Mouse (Mus musculus) bone marrow, adult 2 months (tissue): Measurements from ENCODE around the gene Prr5.

Experiments
- CTCF ChIP-seq: fragments of 200-500 bp; IDR thresholded peaks from 2 replicates; pipeline ENCODE4 v1.5.1; 2011; ENCODE audit warnings: low read length, control low read depth; ENCODE audit not compliant: control insufficient read depth, insufficient read depth
- POLR2A ChIP-seq: fragments of 200-500 bp; IDR thresholded peaks from 2 replicates; pipeline ENCODE4 v1.6.1; 2011; ENCODE audit warnings: low read depth, mild to moderate bottlenecking, control low read depth, low read length, borderline replicate concordance; ENCODE audit not compliant: control insufficient read depth

DNA sequence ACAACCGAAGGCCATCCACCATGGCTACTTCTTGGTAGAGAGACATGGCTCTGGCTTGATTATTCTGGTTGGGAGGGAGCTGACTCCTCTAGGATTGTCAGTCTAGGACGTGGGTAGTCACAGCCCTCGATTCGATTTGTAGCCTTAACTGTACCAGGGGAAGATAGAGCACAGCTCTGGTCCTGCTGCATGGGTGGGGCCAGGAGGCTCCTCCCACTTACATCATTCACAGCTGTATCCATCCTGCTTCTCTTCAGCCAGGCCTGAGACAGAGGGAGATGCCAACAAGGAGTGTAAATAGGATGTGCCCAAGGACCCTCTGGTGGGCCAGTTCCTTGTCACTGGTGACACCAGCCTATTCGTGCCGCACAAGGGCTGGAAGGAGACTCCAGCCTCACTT, 1.8 kb upstream of the Prr5 start:
- TF ChIP-seq POLR2A: no peak
- no peak for TF ChIP-seq CTCF
